Mouse (Mus musculus) bone marrow macrophage, adult 2 months (primary cell): ENCODE measurements around the gene Ccdc126.

Source experiments
- CTCF ChIP-seq: IDR thresholded peaks from 2 replicates; pipeline ENCODE4 v1.5.1; 2012; ENCODE audit warnings: low read depth, mild to moderate bottlenecking, low read length, moderate library complexity
- POLR2A ChIP-seq: IDR thresholded peaks from 2 replicates; pipeline ENCODE4 v1.6.1; 2012; ENCODE audit warnings: mild to moderate bottlenecking, low read depth, low read length, borderline replicate concordance

DNA sequence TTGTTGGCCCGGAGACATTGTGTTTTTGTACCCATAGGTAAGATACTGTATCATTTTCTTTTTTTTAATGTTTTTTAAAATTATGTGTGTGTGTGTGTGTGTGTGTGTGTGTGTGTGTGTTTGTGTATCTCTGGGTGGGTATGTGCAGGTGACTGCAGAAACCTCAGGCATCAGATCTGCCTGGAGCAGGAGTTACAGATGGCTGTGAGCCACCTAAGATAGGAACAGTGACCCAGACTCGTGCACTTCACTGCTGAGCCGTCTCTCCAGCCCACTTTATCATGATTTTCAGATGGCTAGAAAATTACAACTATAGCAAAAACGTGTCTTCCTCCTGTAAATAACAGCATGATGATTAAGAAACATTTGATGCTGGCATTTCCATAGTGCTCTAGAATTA lies 53.6 kb downstream of the Ccdc126 start:
- TF ChIP-seq CTCF (no peak), POLR2A (no peak)
